Mouse (Mus musculus): Measurements from ENCODE around the gene Kat5.

- TF ChIP-seq MYC (IDR thresholded peaks at IDR 0.05; ENCODE audit: low read depth, low read length) (no peak), CHD2 (IDR thresholded peaks at IDR 0.05; ENCODE audit: low read length) (no peak), POLR2AphosphoS2 (IDR thresholded peaks at IDR 0.05; ENCODE audit: low read length) (no peak), HCFC1 (IDR thresholded peaks at IDR 0.05; ENCODE audit: low read depth, low read length) (no peak), CTCF (IDR thresholded peaks at IDR 0.05 in 2 of 3, conservative IDR thresholded peaks at IDR 0.05 in 1 of 3; ENCODE audit: control insufficient read depth in 1 of 3, insufficient read depth in 1 of 3, low read depth in 2 of 3, low read length in 3 of 3, poor library complexity in 1 of 3, severe bottlenecking in 1 of 3) (no peak), CHD1 (IDR thresholded peaks at IDR 0.05; ENCODE audit: low read depth, low read length) (no peak), POLR2A (IDR thresholded peaks at IDR 0.05; ENCODE audit: control insufficient read depth in 1 of 2, insufficient read depth in 1 of 2, low read depth in 1 of 2, low read length in 2 of 2, poor library complexity in 1 of 2) (0 out of 4 replicates have a peak, but pooled peaks of 1 of the 2 experiments have one; percentile 14)
Observed at GRCm38 (mm10) chr19:5569521-5569920, 40.5 kb downstream of the Kat5 start.

Measured in MEL (cell line).